Mouse (Mus musculus): Measurements from ENCODE around the gene Taf8.

Gene Taf8

GRCm38 (mm10) chr17:47521551-47522258, 19.6 kb upstream of the Taf8 start:
- in situ Hi-C loops (cut with MboI, MseI) = loop anchor here (25.0 kb wide), 3 partner anchors 891 to 1959 kb away; partner anchors contain the start of genes Gtpbp2, Hsp90ab1, Mad2l1bp and Nfkbie

GRCm38 (mm10) chr17:47518205-47518604, 16.1 kb upstream of the Taf8 start:
- in situ Hi-C loops (cut with MboI, MseI) = loop anchor here (25.0 kb wide), 3 partner anchors 894 to 1956 kb away; partner anchors contain the start of genes Gtpbp2, Hsp90ab1, Mad2l1bp and Nfkbie

GRCm38 (mm10) chr17:47516232-47516631, 14.1 kb upstream of the Taf8 start:
- in situ Hi-C loops (cut with MboI, MseI) = loop anchor here (25.0 kb wide), 3 partner anchors 896 to 1954 kb away; partner anchors contain the start of genes Gtpbp2, Hsp90ab1, Mad2l1bp and Nfkbie

GRCm38 (mm10) chr17:47515180-47515844, 13.2 kb upstream of the Taf8 start:
- in situ Hi-C loops (cut with MboI, MseI) = loop anchor here (25.0 kb wide), 3 partner anchors 897 to 1953 kb away; partner anchors contain the start of genes Gtpbp2, Hsp90ab1, Mad2l1bp and Nfkbie

GRCm38 (mm10) chr17:47512956-47513775, 11.1 kb upstream of the Taf8 start:
- in situ Hi-C loops (cut with MboI, MseI) = loop anchor here (5.0 to 25.0 kb wide), 4 partner anchors 84 to 1951 kb away; partner anchors contain the start of genes Gtpbp2, Hsp90ab1, Mad2l1bp and Nfkbie

GRCm38 (mm10) chr17:47511111-47512020, 9.3 kb upstream of the Taf8 start:
- in situ Hi-C loops (cut with MboI, MseI) = loop anchor here (5.0 to 25.0 kb wide), 4 partner anchors 86 to 1949 kb away; partner anchors contain the start of genes Gtpbp2, Hsp90ab1, Mad2l1bp and Nfkbie

- in situ Hi-C loops (cut with MboI, MseI) = loop anchor here (25.0 kb wide), 3 partner anchors 903 to 1947 kb away; partner anchors contain the start of genes Gtpbp2, Hsp90ab1, Mad2l1bp and Nfkbie
Observed at GRCm38 (mm10) chr17:47509031-47509705, 7.1 kb upstream of the Taf8 start.

GRCm38 (mm10) chr17:47508012-47508608, 6.0 kb upstream of the Taf8 start:
- in situ Hi-C loops (cut with MboI, MseI) = loop anchor here (25.0 kb wide), 3 partner anchors 904 to 1946 kb away; partner anchors contain the start of genes Gtpbp2, Hsp90ab1, Mad2l1bp and Nfkbie

- in situ Hi-C loops (cut with MboI, MseI) = loop anchor here (25.0 kb wide), 3 partner anchors 905 to 1945 kb away; partner anchors contain the start of genes Gtpbp2, Hsp90ab1, Mad2l1bp and Nfkbie
Observed at GRCm38 (mm10) chr17:47507523-47507922, 5.4 kb upstream of the Taf8 start.

- in situ Hi-C loops (cut with MboI, MseI) = loop anchor here (25.0 kb wide), 3 partner anchors 906 to 1944 kb away; partner anchors contain the start of genes Gtpbp2, Hsp90ab1, Mad2l1bp and Nfkbie
Observed at GRCm38 (mm10) chr17:47506697-47507096, 4.6 kb upstream of the Taf8 start.

- in situ Hi-C loops (cut with MboI, MseI) = loop anchor here (25.0 kb wide), 3 partner anchors 906 to 1944 kb away; partner anchors contain the start of genes Gtpbp2, Hsp90ab1, Mad2l1bp and Nfkbie
Observed at GRCm38 (mm10) chr17:47506042-47506441, 4.0 kb upstream of the Taf8 start.

GRCm38 (mm10) chr17:47505566-47505965, 3.5 kb upstream of the Taf8 start:
- in situ Hi-C loops (cut with MboI, MseI) = loop anchor here (25.0 kb wide), 3 partner anchors 907 to 1943 kb away; partner anchors contain the start of genes Gtpbp2, Hsp90ab1, Mad2l1bp and Nfkbie

- in situ Hi-C loops (cut with MboI, MseI) = loop anchor here (25.0 kb wide), 3 partner anchors 907 to 1943 kb away; partner anchors contain the start of genes Gtpbp2, Hsp90ab1, Mad2l1bp and Nfkbie
Observed at GRCm38 (mm10) chr17:47504941-47505346, 2.9 kb upstream of the Taf8 start, which contains the start of gene Ccnd3. TSS of gene Ccnd3 (plus strand) at chr17:47505051.

GRCm38 (mm10) chr17:47504228-47504627, 2.1 kb upstream of the Taf8 start:
- in situ Hi-C loops (cut with MboI, MseI) = loop anchor here (25.0 kb wide), 3 partner anchors 908 to 1942 kb away; partner anchors contain the start of genes Gtpbp2, Hsp90ab1, Mad2l1bp and Nfkbie

GRCm38 (mm10) chr17:47503689-47504088, 1.6 kb upstream of the Taf8 start:
- in situ Hi-C loops (cut with MboI, MseI) = loop anchor here (25.0 kb wide), 3 partner anchors 909 to 1941 kb away; partner anchors contain the start of genes Gtpbp2, Hsp90ab1, Mad2l1bp and Nfkbie

- in situ Hi-C loops (cut with MboI, MseI) = loop anchor here (25.0 kb wide), 3 partner anchors 910 to 1940 kb away; partner anchors contain the start of genes Gtpbp2, Hsp90ab1, Mad2l1bp and Nfkbie
Observed at GRCm38 (mm10) chr17:47502707-47503045, 584 bp upstream of the Taf8 start.

- in situ Hi-C loops (cut with MboI, MseI) = loop anchor here (25.0 kb wide), 3 partner anchors 911 to 1939 kb away; partner anchors contain the start of genes Gtpbp2, Hsp90ab1, Mad2l1bp and Nfkbie
Observed at GRCm38 (mm10) chr17:47501531-47501930, 561 bp downstream of the Taf8 start.

GRCm38 (mm10) chr17:47494132-47494531, 8.0 kb downstream of the Taf8 start:
- in situ Hi-C loops (cut with MboI, MseI) = no loop called here

Data from T-helper 1 cell (primary cell).